Mouse (Mus musculus): Measurements from ENCODE around the gene 4933436I01Rik. TPM values are rescaled to one million over a fixed set of nuclear protein-coding genes. Genes with fewer than 3 reads are reported as not detected.

4933436I01Rik gene
- not detected for total RNA-seq (2021)
- long read RNA-seq, experiment 1 = 0 reads
- long read RNA-seq, experiment 2 = 0 reads

DNA sequence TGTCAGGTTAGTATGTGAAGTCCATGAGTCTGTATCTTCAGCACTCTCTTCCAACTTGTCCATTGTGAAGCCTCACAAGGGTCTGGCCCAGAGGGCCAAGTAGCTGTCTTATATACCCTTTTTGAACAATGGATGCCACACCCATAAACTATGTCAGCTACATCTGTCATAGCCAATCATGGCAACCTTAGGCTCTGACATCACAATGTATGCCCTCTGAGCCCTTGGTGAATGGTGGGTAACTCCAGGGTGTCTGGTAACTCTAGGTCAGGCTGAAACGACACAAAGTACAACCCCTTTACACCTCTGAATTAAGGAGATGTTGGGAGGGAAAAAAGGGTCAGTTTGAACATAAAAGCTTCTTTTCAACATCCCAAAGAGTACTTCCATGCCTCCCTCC, at the start of gene 4933436I01Rik:
TSS of gene 4933436I01Rik (minus strand) at position 101 of the 400 bp plus-strand sequence.
- intact Hi-C loops (cut with DNase I) = no loop called here
- H3K4me3 ChIP-seq = no peak within 1 kb of the TSS
- no peak for TF ChIP-seq CTCF (IDR thresholded peaks at IDR 0.05)
- DNase-seq (ENCODE audit: extremely low spot score in 1 of 2, low spot score in 2 of 2) = no peak
- H3K27ac ChIP-seq = no peak within 1 kb of the TSS

DNA sequence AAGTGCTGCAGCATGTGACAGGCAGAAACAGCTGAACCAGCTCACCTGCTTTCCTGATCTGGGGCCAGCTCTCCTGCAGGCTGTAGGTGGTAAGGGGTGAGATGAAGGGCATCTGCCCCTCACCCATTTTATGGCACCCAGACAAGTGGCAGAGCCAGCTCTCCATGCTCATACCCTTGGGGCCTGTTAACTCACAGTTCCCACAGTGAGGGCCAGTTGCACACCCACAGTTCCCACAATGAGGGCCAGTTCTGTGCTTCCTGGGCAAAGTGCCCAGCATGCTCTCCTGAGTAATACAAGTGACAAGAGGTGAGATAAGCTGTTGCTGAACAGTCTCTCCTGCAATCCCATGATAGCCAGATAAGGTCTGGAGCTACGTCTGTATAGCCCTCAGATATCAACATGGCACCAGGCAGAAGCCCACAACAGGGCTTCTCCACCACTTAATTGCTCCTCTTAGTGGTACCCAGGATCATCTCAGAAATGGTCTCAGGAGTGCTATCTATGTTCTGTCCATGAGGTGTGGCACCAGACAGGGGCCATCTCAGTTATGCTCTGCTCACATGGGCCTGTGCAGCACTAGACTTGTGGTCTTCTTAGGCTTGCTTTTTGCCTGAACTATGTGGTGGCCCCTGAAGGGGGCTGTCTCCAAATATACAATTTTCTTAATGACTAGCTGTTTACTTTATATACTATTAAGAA, 3.7 kb upstream of the 4933436I01Rik start:
- Histone ChIP-seq H3K4me3 (no peak overlapping the region), H3K27ac (no peak overlapping the region)
- no peak for DNase-seq (ENCODE audit: extremely low spot score in 1 of 2, low spot score in 2 of 2)
- intact Hi-C loops (cut with DNase I) = no loop called here
- no peak for TF ChIP-seq CTCF (IDR thresholded peaks at IDR 0.05)

DNA sequence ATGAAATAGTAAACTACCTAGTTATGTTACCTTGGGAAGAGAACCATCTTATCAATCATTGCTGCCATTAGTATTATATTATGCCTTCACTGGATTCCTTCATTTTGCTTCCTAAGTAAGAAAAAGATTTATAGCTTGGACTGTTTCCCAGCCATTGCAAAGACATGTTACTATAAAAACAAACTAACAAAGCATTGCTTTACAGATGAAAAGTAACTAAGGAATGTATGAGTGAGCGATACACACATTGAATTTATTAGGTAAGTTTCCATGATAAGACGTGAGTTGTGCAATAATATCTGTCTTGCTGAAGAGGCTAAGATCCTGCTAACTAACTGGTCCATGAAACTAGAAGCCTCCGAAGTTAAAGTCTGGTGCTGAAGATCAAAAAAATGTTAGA, 37.8 kb downstream of the 4933436I01Rik start:
- no peak for DNase-seq (ENCODE audit: extremely low spot score in 1 of 2, low spot score in 2 of 2)
- TF ChIP-seq CTCF (IDR thresholded peaks at IDR 0.05) = no peak
- intact Hi-C loops (cut with DNase I) = no loop called here
- no peak overlapping the region for H3K27ac ChIP-seq
- no peak overlapping the region for H3K4me3 ChIP-seq

Other genes starting within 250 kb of the 4933436I01Rik start
- not detected for gene Gm1140, start 227.9 kb downstream of the 4933436I01Rik start, total RNA-seq (2021)
- not detected for gene Gm14692, start 225.8 kb downstream of the 4933436I01Rik start, total RNA-seq (2021)